Mouse (Mus musculus): ENCODE data around the gene Hoxa4.

DNA sequence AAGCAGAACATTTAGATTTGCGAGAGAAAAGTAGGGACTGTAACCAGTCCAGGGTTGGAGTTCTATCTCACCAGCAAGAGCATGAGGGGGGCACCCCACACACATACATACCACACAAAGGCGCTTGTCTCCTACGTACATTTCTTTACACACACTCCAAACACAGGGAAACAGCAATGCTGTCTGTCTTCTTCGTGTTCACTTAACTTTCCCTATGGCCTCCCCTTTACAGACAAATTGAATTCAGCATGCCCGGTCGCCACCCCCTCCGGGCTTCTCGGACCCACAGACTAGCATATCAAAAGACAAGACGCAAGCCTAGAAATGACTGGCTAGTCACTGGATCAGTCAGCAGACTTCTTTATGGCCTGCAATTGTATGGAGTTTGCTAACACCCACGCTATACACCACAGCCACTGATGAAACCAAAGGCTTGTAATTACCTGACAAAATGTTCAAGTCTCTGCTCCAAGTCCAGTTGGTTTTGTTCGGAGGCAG, 11.3 kb downstream of the Hoxa4 start:
- TF ChIP-seq MAFK (IDR thresholded peaks at IDR 0.05; ENCODE audit: insufficient read depth, low read depth, low read length) (no peak), ZNF384 (IDR thresholded peaks at IDR 0.05; ENCODE audit: low read depth, low read length) (no peak), ZC3H11A (IDR thresholded peaks at IDR 0.05; ENCODE audit: borderline replicate concordance, low read depth, low read length) (no peak), HCFC1 (IDR thresholded peaks at IDR 0.05; ENCODE audit: borderline replicate concordance, insufficient read depth, low read length) (no peak), CHD2 (IDR thresholded peaks at IDR 0.05; ENCODE audit: low read depth, low read length) (no peak)
